Mouse (Mus musculus): ENCODE measurements around the gene Mea1. TPM values are rescaled to one million over a fixed set of nuclear protein-coding genes. Genes with fewer than 3 reads are reported as not detected.
A peak's percentile ranks its signal among the peaks of the same experiment; 100 is the strongest.

The Mea1 gene
- polyA plus RNA-seq, 1 experiment from 2014 or later, result 65.2 TPM

DNA sequence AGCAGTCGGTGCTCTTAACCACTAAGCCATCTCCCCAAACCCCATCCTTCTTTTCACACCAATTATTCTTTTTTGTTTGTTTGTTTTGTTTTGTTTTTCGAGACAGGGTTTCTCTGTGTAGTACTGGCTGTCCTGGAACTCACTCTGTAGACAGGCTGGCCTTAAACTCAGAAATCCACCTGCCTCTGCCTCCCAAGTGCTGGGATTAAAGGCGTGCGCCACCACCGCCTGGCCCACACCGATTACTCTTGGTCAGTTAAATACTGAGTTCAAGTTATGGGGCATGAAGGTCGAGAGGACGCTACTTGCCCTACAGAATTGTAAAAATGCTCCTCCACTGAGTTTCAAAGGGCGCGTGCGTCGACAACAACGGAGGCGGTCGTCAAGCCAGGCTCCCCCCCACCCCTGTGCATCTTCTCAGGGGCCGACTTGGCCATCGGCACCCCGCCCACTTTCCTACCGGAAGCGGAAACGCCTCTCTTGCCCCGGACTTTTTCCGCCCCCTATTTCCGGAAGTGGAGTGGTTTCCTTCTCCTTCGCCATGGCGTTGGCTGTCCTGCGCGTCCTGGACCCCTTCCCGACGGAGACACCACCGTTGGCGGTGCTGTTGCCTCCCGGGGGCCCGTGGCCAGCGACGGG, 32.5 kb downstream of the Mea1 start, which contains the start of gene Pex6:
Pex6 (plus strand) TSS at position 505 of the 639 bp plus-strand sequence.
- Histone ChIP-seq H3K4me3 (replicated peaks) (peak within 1 kb of the TSS; percentile 99), H3K9ac (peak within 1 kb of the TSS; percentile 97), H3K27me3 (no peaks in the 10 kb centered on the region), H3K4me1 (replicated peaks) (peaks cover 34% of the 10 kb centered on the region), H3K9me3 (replicated peaks) (no peaks in the 10 kb centered on the region), H3K36me3 (peaks cover 25% of the 10 kb centered on the region), H3K4me2 (peak within 1 kb of the TSS; percentile 87), H3K27ac (peak within 1 kb of the TSS; percentile 82)
- peak; percentile 82 for DNase-seq
- ATAC-seq (ENCODE audit: low read depth), result peak; percentile 87
- WGBS (ENCODE audit: insufficient replicate concordance), result 7% methylated on average over 36 of the region's 36 CpGs

DNA sequence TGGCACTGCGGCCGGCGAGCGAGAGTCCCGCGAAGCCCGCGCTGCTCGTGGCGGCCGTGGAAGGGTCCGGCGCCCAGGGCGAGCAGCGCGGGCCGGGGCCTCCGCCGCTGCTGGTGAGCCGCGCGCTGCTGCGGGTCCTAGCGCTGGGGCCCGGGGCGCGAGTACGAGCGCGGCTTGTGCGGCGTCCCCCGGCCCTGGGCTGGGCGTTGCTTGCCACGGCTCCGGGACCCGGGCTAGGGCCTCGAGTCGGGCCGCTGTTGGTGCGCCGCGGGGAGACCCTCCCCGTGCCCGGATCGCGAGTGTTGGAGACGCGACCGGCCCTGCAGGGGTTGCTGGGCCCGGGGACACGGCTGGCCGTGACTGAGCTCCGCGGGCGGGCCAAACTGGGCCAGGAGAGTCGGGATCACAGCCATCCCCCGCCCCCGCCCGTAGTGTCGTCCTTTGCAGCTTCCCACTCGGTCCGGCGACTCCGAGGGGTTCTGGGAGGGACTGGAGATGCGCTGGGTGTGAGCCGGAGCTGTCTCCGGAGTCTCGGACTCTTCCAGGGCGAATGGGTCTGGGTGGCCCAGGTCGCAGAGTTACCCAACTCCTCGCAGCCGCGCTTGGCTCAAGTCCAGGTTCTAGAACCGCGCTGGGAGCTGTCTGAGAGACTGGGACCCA, 33.1 kb downstream of the Mea1 start:
- under 1% methylated on average over 66 of the region's 76 CpGs for whole genome bisulfite sequencing (ENCODE audit: insufficient replicate concordance)
- Histone ChIP-seq H3K27me3 (no peaks in the 10 kb centered on the region), H3K27ac (peak overlapping the region; percentile 82), H3K9me3 (replicated peaks) (no peaks in the 10 kb centered on the region), H3K4me1 (replicated peaks) (peaks cover 29% of the 10 kb centered on the region), H3K9ac (peak overlapping the region; percentile 97), H3K4me2 (peak overlapping the region; percentile 87), H3K4me3 (replicated peaks) (peak overlapping the region; percentile 99), H3K36me3 (peaks cover 31% of the 10 kb centered on the region)
- ATAC-seq (ENCODE audit: low read depth) (peak; percentile 69), DNase-seq (peak; percentile 18)

DNA sequence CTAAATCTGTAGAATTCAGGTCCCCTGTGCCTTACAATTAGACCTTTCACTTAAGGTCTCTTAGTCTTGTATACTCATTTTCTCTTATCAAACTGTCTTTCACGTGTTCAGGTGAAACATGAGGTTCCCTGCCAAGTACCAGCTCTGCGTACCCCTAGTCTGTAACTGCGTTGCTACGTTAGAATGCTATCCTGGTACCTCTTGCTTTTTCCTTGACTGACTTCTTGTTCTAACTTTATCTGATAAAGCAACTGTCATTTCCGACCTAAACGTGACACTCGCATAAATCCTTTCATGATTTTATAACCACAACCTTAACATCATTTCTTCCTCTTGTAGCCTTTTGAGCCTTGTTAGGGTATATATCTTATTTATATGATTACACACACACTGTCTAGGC, 33.8 kb downstream of the Mea1 start:
- ATAC-seq (ENCODE audit: low read depth), result no peak
- peaks cover 29% of the 10 kb centered on the region for H3K4me1 ChIP-seq (replicated peaks)
- H3K27ac ChIP-seq, result peak overlapping the region; percentile 82; the same call in 1 of the 2 replicates
- no peak for DNase-seq
- H3K4me3 ChIP-seq (replicated peaks), result peak overlapping the region; percentile 99
- peak overlapping the region; percentile 97 for H3K9ac ChIP-seq
- H3K4me2 ChIP-seq, result peak overlapping the region; percentile 87
- H3K9me3 ChIP-seq (replicated peaks), result no peaks in the 10 kb centered on the region
- WGBS (ENCODE audit: insufficient replicate concordance), result 20% methylated on average over 7 of the region's 7 CpGs
- H3K27me3 ChIP-seq, result no peaks in the 10 kb centered on the region
- peaks cover 35% of the 10 kb centered on the region for H3K36me3 ChIP-seq

DNA sequence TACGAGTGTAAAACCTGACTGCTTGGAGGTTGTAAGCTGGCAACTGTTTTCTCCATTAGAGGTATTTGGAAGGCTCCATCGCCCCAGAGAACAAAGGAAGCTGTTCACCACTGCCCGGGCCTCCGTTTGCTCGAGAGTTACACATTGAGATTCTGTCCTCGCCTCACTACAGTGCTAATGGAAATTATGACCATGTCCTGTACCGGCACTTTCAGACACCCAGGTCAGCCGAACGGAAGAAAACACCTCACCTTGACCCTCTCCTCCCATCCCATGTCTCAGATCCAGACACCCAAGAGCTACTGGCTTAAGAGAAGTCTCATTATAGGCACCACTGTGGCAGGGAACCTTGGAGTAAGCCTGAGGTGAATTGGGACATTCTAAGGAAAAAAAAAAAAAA, 35.3 kb downstream of the Mea1 start:
- ATAC-seq (ENCODE audit: low read depth), result no peak
- H3K4me1 ChIP-seq (replicated peaks), result peaks cover 29% of the 10 kb centered on the region
- DNase-seq, result no peak
- H3K9me3 ChIP-seq (replicated peaks), result no peaks in the 10 kb centered on the region
- 86% methylated on average over 9 of the region's 9 CpGs for WGBS (ENCODE audit: insufficient replicate concordance)
- no peak overlapping the region for H3K27ac ChIP-seq
- no peak overlapping the region for H3K9ac ChIP-seq
- H3K27me3 ChIP-seq, result no peaks in the 10 kb centered on the region
- H3K4me3 ChIP-seq (replicated peaks), result peak overlapping the region; percentile 99; the same call in 1 of the 2 replicates
- peak overlapping the region; percentile 87; the same call in 1 of the 2 replicates for H3K4me2 ChIP-seq
- peaks cover 35% of the 10 kb centered on the region for H3K36me3 ChIP-seq

DNA sequence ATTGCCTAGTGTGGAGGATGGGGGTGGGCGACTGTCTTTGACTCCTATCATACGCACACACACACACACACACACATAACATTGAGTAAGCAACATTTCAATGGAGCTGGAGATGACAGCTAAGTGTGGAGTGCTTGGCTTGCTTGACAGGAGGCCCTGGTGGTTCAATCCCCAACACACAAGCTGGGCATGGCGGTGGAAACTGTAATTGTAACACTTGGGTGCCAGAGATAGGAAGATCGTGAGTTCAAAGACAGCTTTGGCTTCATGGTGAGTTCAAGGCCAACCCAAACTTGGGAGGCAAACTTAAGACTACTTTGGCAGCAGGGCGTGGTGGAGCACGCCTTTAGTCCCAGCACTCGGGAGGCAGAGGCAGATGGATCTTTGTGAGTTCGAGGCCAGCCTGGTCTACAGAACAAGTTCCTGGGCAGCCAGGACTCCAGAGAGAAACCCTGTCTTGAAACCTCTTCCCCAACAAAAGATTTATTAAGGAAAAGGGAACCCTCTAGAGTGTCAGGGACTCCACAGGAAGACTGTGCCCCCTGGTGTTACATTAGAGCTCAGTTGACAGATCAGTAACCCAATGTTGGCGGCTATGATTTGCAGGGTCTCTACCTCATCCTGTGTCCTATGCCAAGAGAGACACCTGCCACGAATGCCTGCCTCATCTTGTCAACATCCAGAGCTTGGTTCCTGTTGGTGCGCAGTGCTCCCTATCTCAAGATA, 36.3 kb downstream of the Mea1 start:
- peaks cover 29% of the 10 kb centered on the region for H3K4me1 ChIP-seq (replicated peaks)
- DNase-seq (peak; percentile 37), ATAC-seq (ENCODE audit: low read depth) (no peak)
- peaks cover 35% of the 10 kb centered on the region for H3K36me3 ChIP-seq
- WGBS (ENCODE audit: insufficient replicate concordance), result 81% methylated on average over 11 of the region's 11 CpGs
- H3K9me3 ChIP-seq (replicated peaks), result no peaks in the 10 kb centered on the region
- H3K4me3 ChIP-seq (replicated peaks), result no peak overlapping the region
- no peaks in the 10 kb centered on the region for H3K27me3 ChIP-seq
- H3K27ac ChIP-seq, result no peak overlapping the region
- H3K4me2 ChIP-seq, result no peak overlapping the region
- H3K9ac ChIP-seq, result no peak overlapping the region

DNA sequence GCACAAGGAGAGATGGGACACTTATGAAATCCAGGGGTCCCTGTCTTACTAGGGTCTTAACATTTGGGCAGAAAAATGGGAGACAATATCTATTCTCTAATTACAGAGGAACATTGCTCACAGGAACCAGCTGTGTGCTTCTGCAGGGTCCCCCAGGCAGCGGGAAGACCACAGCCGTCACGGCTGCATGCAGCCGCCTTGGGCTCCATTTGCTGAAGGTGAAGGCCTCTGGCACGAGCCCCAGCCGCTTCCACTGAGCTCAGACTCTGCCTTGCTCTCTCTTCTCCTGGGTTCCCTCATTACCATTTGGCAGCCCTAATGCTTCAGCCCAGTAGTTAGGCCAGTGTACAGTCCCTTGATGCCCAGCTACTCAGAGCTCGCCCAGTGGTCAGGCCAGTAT, 42.5 kb downstream of the Mea1 start:
- Histone ChIP-seq H3K27me3 (no peaks in the 10 kb centered on the region), H3K4me3 (replicated peaks) (no peak overlapping the region), H3K4me1 (replicated peaks) (peaks cover 3% of the 10 kb centered on the region; the same call in 1 of the 2 replicates), H3K9ac (no peak overlapping the region), H3K4me2 (no peak overlapping the region), H3K9me3 (replicated peaks) (no peaks in the 10 kb centered on the region), H3K36me3 (peaks cover 51% of the 10 kb centered on the region), H3K27ac (no peak overlapping the region)
- DNase-seq (no peak), ATAC-seq (ENCODE audit: low read depth) (no peak)
- 80% methylated on average over 7 of the region's 7 CpGs for WGBS (ENCODE audit: insufficient replicate concordance)

DNA sequence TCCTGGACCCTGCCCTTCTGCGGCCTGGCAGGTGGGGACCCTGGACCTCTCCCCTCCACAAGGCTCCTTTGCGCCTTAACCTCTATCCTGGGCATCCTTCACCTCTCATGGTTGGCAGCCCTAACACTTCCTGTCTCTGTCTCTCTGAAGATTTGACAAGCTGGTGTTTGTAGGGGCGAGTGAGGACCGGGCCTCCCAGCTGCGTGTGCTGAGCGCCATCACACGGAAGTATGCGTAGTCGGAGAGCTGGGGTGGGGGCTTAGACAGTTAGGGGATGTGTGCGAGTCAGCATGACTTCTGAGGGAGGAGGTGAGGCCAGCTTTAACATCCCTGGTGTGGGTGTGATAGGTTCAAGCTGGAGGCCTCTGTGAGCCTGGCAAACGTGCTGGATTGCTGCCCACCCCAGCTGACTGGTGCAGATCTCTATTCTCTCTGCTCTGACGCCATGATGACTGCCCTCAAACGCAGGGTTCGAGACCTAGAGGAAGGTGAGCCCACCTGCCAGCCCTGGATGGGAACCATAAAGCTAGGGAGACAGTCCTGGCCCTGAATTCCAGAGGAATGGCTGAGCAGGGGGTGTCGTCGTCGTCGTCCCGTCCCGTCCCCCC, 46.0 kb downstream of the Mea1 start:
- Histone ChIP-seq H3K4me3 (replicated peaks) (no peak overlapping the region), H3K36me3 (peaks cover 41% of the 10 kb centered on the region), H3K27ac (no peak overlapping the region), H3K27me3 (peaks cover 16% of the 10 kb centered on the region), H3K4me2 (no peak overlapping the region), H3K9ac (no peak overlapping the region), H3K9me3 (replicated peaks) (no peaks in the 10 kb centered on the region), H3K4me1 (replicated peaks) (peaks cover 3% of the 10 kb centered on the region; the same call in 1 of the 2 replicates)
- ATAC-seq (ENCODE audit: low read depth) (no peak), DNase-seq (no peak)
- 80% methylated on average over 20 of the region's 20 CpGs for WGBS (ENCODE audit: insufficient replicate concordance)

DNA sequence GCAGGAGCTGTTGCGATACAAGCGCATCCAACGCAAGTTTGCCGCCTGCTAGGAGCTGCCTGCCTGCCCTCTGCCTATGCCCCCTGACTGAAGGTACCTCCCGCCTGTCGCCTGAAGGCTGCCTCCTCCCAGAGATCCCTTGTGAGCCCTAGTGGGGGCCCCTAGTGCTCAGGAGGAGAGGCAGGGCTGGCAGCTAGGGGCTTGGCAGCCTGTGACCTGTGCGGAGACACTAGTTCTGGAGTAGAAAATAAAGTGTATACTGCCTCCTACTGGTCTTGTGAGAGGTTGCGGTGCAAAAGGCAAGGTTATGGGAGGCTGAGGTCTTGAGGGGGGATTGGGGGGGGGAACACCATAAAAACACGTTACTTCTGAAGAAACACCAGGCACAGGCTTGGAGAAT, 46.7 kb downstream of the Mea1 start:
- H3K27ac ChIP-seq, result no peak overlapping the region
- ATAC-seq (ENCODE audit: low read depth), result no peak

DNA sequence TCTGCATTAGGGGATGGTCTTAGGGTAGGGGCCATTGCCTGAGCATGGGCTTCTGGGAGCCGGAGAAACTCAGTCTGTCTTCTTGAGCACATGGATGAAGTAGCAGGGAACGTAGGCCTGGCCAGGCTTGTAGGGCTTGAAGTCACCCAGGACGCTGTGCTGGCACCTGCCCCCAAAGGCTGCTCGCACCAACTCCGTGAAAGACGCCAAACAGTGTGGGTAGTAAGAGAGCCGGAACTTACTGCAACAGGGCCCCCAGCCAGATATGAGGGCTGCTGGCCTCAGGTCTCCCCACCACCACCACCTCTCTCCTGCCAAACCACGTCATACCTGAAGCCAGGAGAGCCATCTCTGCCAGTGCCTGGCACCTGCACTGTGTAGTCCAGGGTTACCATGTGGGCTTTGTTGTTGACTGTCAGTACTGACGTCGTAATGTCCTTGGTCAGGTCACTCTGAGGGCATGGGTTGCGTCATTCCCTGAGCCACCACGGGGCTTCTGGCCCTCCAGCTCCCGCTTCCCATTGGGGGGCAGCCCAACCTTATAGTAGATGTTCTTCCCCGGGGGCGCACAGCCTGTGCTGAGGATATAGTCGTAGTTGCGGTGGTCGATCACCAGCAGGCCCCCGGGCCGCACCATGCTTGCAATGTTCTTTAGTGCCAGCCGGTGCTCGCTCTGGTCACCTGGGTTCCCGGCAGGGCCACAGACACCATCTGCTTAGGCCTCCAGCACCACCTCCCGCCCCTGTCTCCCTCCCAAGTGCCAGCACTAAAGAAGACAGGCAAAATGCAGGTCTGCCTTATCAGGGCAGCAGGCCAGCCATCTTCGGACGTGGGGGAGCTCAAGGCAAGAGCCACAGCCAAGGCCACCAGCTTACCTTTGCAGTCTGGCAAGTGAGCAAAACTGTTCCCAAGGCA, 47.4 kb downstream of the Mea1 start:
- Histone ChIP-seq H3K9me3 (replicated peaks) (no peaks in the 10 kb centered on the region), H3K27me3 (peaks cover 18% of the 10 kb centered on the region), H3K4me1 (replicated peaks) (peaks cover 3% of the 10 kb centered on the region; the same call in 1 of the 2 replicates), H3K36me3 (peaks cover 41% of the 10 kb centered on the region), H3K9ac (no peak overlapping the region), H3K4me2 (no peak overlapping the region), H3K4me3 (replicated peaks) (no peak overlapping the region), H3K27ac (no peak overlapping the region)
- DNase-seq (no peak), ATAC-seq (ENCODE audit: low read depth) (no peak)
- 81% methylated on average over 26 of the region's 26 CpGs for WGBS (ENCODE audit: insufficient replicate concordance)

More for the DNA sequence above, 46.7 kb downstream of the Mea1 start:
- Histone ChIP-seq H3K9me3 (replicated peaks) (no peaks in the 10 kb centered on the region), H3K4me2 (no peak overlapping the region), H3K36me3 (peaks cover 41% of the 10 kb centered on the region), H3K9ac (no peak overlapping the region), H3K27me3 (peaks cover 18% of the 10 kb centered on the region), H3K4me1 (replicated peaks) (peaks cover 3% of the 10 kb centered on the region; the same call in 1 of the 2 replicates), H3K4me3 (replicated peaks) (no peak overlapping the region)
- WGBS (ENCODE audit: insufficient replicate concordance), result 67% methylated on average over 9 of the region's 9 CpGs
- DNase-seq, result no peak

DNA sequence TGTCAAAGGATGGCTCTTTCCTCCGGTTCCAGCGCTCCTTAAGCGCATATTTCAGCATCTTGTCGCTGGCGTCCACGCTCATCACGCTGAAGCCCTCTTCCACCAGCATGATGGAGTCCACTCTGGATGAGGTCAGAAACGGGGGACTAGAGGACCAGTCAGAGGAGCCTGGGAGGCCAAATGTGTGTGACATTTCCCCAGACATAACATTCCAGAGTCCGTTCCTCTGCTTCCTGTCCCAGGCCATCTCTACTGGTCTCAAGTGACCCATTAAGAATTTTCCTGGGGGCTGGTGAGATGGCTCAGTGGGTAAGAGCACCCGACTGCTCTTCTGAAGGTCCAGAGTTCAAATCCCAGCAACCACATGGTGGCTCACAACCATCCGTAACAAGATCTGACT, 48.7 kb downstream of the Mea1 start:
- Histone ChIP-seq H3K27ac (no peak overlapping the region), H3K27me3 (peaks cover 18% of the 10 kb centered on the region), H3K9me3 (replicated peaks) (no peaks in the 10 kb centered on the region), H3K36me3 (peaks cover 28% of the 10 kb centered on the region), H3K4me1 (replicated peaks) (peaks cover 3% of the 10 kb centered on the region; the same call in 1 of the 2 replicates), H3K9ac (no peak overlapping the region), H3K4me2 (no peak overlapping the region), H3K4me3 (replicated peaks) (no peak overlapping the region)
- no peak for DNase-seq
- no peak for ATAC-seq (ENCODE audit: low read depth)
- 85% methylated on average over 11 of the region's 11 CpGs for WGBS (ENCODE audit: insufficient replicate concordance)
